ENCODE assay signal across 8 mouse cellular contexts in the genomic region with DNA sequence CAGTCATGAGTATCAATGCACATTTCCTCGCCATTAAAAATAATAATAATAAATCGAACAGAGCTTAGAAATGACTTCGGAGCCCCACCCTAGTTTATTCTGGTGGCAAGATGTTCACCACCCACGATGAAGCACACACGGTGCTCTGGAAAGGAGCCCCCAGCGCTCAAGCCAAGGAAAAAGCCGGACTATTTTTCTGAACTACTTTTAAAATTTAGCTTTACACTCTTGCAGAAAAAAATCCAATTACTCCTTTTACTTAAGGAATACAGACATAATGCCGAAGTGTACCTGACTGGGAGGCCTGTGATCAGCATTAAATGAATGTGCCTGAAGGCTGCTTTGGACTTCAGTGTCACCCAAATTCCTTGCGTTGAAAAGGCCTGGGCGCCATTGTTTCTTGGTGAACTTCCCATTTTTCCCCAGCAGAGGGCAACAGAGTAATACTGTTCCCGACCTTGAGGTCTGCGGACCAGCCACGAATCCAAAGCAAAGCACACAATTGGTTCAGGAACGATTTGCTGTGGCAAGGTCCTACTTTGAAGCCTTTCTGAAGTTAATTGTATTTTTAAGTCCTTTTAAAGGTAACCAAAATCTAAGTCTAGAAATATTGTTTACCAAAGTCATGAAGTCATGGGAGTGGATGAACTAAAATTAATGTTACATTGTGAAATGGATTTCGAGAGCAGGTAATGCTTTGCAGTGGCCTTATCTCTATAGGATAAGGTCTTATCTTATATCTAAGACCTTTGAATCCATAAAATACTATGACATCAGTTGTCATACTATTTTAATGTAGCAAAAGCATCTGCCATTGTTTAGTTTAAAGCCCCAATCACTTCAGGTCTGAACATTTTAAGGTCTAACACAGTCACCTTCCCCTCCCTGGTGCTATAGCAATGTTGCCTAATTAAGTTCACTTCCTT.
DNase-seq lines count a peak whose midpoint lies in the region; ATAC-seq lines count a peak whose summit lies in the region.

No protein-coding gene starts in this region.

- no peak overlapping the region for H3K4me3 ChIP-seq in kidney, embryonic 14.5 days (ENCODE audit: low read length)
- H3K4me3 ChIP-seq in limb, embryonic 13.5 days: no peak overlapping the region
- no peak overlapping the region for H3K4me3 ChIP-seq in stomach, embryonic 14.5 days (ENCODE audit: low read depth, low read length)

- no peaks in the 10 kb centered on the region for H3K36me3 ChIP-seq in kidney, embryonic 14.5 days (ENCODE audit: control insufficient read depth, insufficient read depth, low read length)
- H3K36me3 ChIP-seq in limb, embryonic 13.5 days: no peaks in the 10 kb centered on the region
- H3K36me3 ChIP-seq in stomach, embryonic 14.5 days (ENCODE audit: control insufficient read depth, insufficient read depth, low read length): no peaks in the 10 kb centered on the region

- DNase-seq in 3T3-L1 (ENCODE audit: low read depth, low spot score): peak; percentile 88
- DNase-seq in adrenal gland, adult 18-20 months (ENCODE audit: low spot score in 2 of 2): peak; percentile 58 to 66
- peak; percentile 94 for DNase-seq in embryo, embryonic 10.5 days (ENCODE audit: low spot score)
- DNase-seq in natural killer cell, adult 2 months (ENCODE audit: low spot score in 2 of 2): peak; percentile 7 to 26

- peak; percentile 93 for ATAC-seq in granulocyte monocyte progenitor cell, adult 5-6 weeks (replicated peaks; ENCODE audit: poor library complexity, severe bottlenecking)
- ATAC-seq in kidney, embryonic 14.5 days (ENCODE audit: low FRiP score, low TSS enrichment): peak; percentile 68
- ATAC-seq in limb, embryonic 13.5 days (ENCODE audit: low FRiP score, low read depth): peak; percentile 83
- peak; percentile 53; the same call in 1 of the 2 replicates for ATAC-seq in stomach, embryonic 14.5 days (ENCODE audit: insufficient number of reproducible peaks, insufficient read depth, low FRiP score, low read depth)

- no peaks in the 10 kb centered on the region for H3K9me3 ChIP-seq in kidney, embryonic 14.5 days (ENCODE audit: control insufficient read depth, low read length)
- H3K9me3 ChIP-seq in limb, embryonic 13.5 days: no peaks in the 10 kb centered on the region
- H3K9me3 ChIP-seq in stomach, embryonic 14.5 days (ENCODE audit: control insufficient read depth, low read depth, low read length): no peaks in the 10 kb centered on the region

- no peaks in the 10 kb centered on the region for H3K4me1 ChIP-seq in kidney, embryonic 14.5 days (ENCODE audit: control insufficient read depth, insufficient read depth, low read length)
- no peaks in the 10 kb centered on the region for H3K4me1 ChIP-seq in limb, embryonic 13.5 days
- H3K4me1 ChIP-seq in stomach, embryonic 14.5 days (ENCODE audit: control insufficient read depth, insufficient read depth, low read length): no peaks in the 10 kb centered on the region

- no peak overlapping the region for H3K4me2 ChIP-seq in kidney, embryonic 14.5 days (replicated peaks; ENCODE audit: low read depth, low read length)
- H3K4me2 ChIP-seq in limb, embryonic 13.5 days (replicated peaks): 0 out of 2 replicates have a peak overlapping the region, but pooled peaks have one; percentile 7
- no peak overlapping the region for H3K4me2 ChIP-seq in stomach, embryonic 14.5 days (replicated peaks; ENCODE audit: low read depth, low read length)

- no peak overlapping the region for H3K9ac ChIP-seq in kidney, embryonic 14.5 days (ENCODE audit: low read depth, low read length)
- H3K9ac ChIP-seq in limb, embryonic 13.5 days: no peak overlapping the region
- no peak overlapping the region for H3K9ac ChIP-seq in stomach, embryonic 14.5 days (replicated peaks; ENCODE audit: low read depth, low read length)

- no peaks in the 10 kb centered on the region for H3K27me3 ChIP-seq in kidney, embryonic 14.5 days (ENCODE audit: control insufficient read depth, insufficient read depth, low read length)
- no peaks in the 10 kb centered on the region for H3K27me3 ChIP-seq in limb, embryonic 13.5 days
- no peaks in the 10 kb centered on the region for H3K27me3 ChIP-seq in stomach, embryonic 14.5 days (ENCODE audit: control insufficient read depth, insufficient read depth, low read length)

- 36% methylated on average over 15 of the region's 15 CpGs for WGBS in kidney, embryonic 14.5 days
- WGBS in limb, embryonic 13.5 days: 34% methylated on average over 15 of the region's 15 CpGs
- 36% methylated on average over 15 of the region's 15 CpGs for WGBS in stomach, embryonic 14.5 days

- H3K27ac ChIP-seq in kidney, embryonic 14.5 days (ENCODE audit: low read depth, low read length): no peak overlapping the region
- H3K27ac ChIP-seq in limb, embryonic 13.5 days: no peak overlapping the region
- H3K27ac ChIP-seq in stomach, embryonic 14.5 days (ENCODE audit: low read length): no peak overlapping the region

Comparison
In these comparisons a context has a peak if more than half of its experiments do, and no peak if none do; other contexts are left out.
1. DNase-seq: peak in every context shown above with its lines; median percentile 94 in embryo, embryonic 10.5 days; 88 in 3T3-L1; 62 in adrenal gland, adult 18-20 months; 16 in natural killer cell, adult 2 months.